Mouse (Mus musculus): ENCODE measurements around the gene Ush2a.

Gene Ush2a

GRCm38 (mm10) chr1:189007239-189007979 is 745.6 kb downstream of the Ush2a start, which contains the start of gene Kctd3:
TSS of gene Kctd3 (minus strand) at chr1:189007841.
- peak; percentile 85 for DNase-seq (ENCODE audit: low spot score)

- DNase-seq (ENCODE audit: low spot score), result no peak
These were observed 746.1 kb downstream of the Ush2a start for GRCm38 (mm10) chr1:189007980-189008324.

GRCm38 (mm10) chr1:189010671-189011070 is 748.8 kb downstream of the Ush2a start:
- DNase-seq (ENCODE audit: low spot score), result no peak

GRCm38 (mm10) chr1:189012846-189013586 is 751.2 kb downstream of the Ush2a start:
- DNase-seq (ENCODE audit: low spot score), result no peak

- no peak for DNase-seq (ENCODE audit: low spot score)
These were observed 751.7 kb downstream of the Ush2a start for GRCm38 (mm10) chr1:189013587-189013921.
